Mouse (Mus musculus) kidney, embryonic 15.5 days (tissue): ENCODE data around the gene Tpp1. TPM values are rescaled to one million over a fixed set of nuclear protein-coding genes. Genes with fewer than 3 reads are reported as not detected.
A peak's percentile ranks its signal among the peaks of the same experiment; 100 is the strongest.

Experiments used
- ATAC-seq: fragments of 200-750 bp; cut with Nextera tagmentation; replicated peaks from 2 replicates; pipeline ENCODE4 v1.8.0; 2017; ENCODE audit warnings: moderate TSS enrichment; ENCODE audit not compliant: low FRiP score
- H3K27ac ChIP-seq: fragments of 300-500 bp; sonication (generic); 2 replicates; pipeline ENCODE4 v1.5.1; 2015; ENCODE audit warnings: mild to moderate bottlenecking, inconsistent platforms
- H3K27me3 ChIP-seq: fragments of 300-500 bp; sonication (generic); 2 replicates; pipeline ENCODE4 v1.6.1; 2015; ENCODE audit warnings: inconsistent platforms
- H3K36me3 ChIP-seq: fragments of 300-500 bp; sonication (generic); 2 replicates; pipeline ENCODE4 v1.6.1; 2015; ENCODE audit warnings: inconsistent platforms
- H3K4me1 ChIP-seq: fragments of 300-500 bp; sonication (generic); 2 replicates; pipeline ENCODE4 v1.6.1; 2015; ENCODE audit warnings: inconsistent platforms
- H3K4me2 ChIP-seq: fragments of 300-500 bp; sonication (generic); 2 replicates; pipeline ENCODE4 v1.6.1; 2015; ENCODE audit warnings: moderate library complexity, mild to moderate bottlenecking, inconsistent platforms
- H3K4me3 ChIP-seq: fragments of 300-500 bp; sonication (generic); replicated peaks from 2 replicates; pipeline ENCODE4 v1.5.1; 2015; ENCODE audit warnings: mild to moderate bottlenecking, inconsistent platforms
- H3K9ac ChIP-seq: fragments of 300-500 bp; sonication (generic); 2 replicates; pipeline ENCODE4 v1.6.1; 2015; ENCODE audit warnings: mild to moderate bottlenecking, inconsistent platforms
- H3K9me3 ChIP-seq: fragments of 300-500 bp; sonication (generic); replicated peaks from 2 replicates; pipeline ENCODE4 v1.6.1; 2016; ENCODE audit warnings: inconsistent platforms
- WGBS: fragments of 180-500 bp; shearing (Covaris S2); methylation state at CpG from one replicate; pipeline ENCODE4 v1.1.7; 2015; ENCODE audit warnings: mixed read lengths; 5-methylcytosine and 5-hydroxymethylcytosine counted together
- polyA plus RNA-seq: library from polyadenylated mRNA; unstranded; fragments of >200 nt; fragmentation: Nextera tagmentation; extraction: Ambion mirVana; gene quantifications from 2 replicates; pipeline ENCODE4 v1.2.1, GENCODE M21; 2015

The Tpp1 gene
- polyA plus RNA-seq, 1 experiment from 2014 or later: 94.9 TPM

- Histone ChIP-seq H3K27me3 (no peaks in the 10 kb centered on the region), H3K4me3 (peak overlapping the region; percentile 31), H3K9ac (no peak overlapping the region), H3K9me3 (no peaks in the 10 kb centered on the region), H3K36me3 (peaks cover 35% of the 10 kb centered on the region), H3K4me1 (peaks cover 61% of the 10 kb centered on the region), H3K4me2 (peak overlapping the region; percentile 53), H3K27ac (peak overlapping the region; percentile 94)
- peak; percentile 81 for ATAC-seq
- WGBS: 16% methylated on average over 13 of the region's 13 CpGs
Observed at GRCm38 (mm10) chr7:105777797-105778552, 25.9 kb upstream of the Tpp1 start.

- H3K4me1 ChIP-seq: peaks cover 60% of the 10 kb centered on the region
- H3K27ac ChIP-seq: peak overlapping the region; percentile 94
- H3K36me3 ChIP-seq: peaks cover 36% of the 10 kb centered on the region
- no peaks in the 10 kb centered on the region for H3K9me3 ChIP-seq
- WGBS: 87% methylated on average over 1 of the region's 1 CpGs
- ATAC-seq: no peak
- peak overlapping the region; percentile 53 for H3K4me2 ChIP-seq
- H3K4me3 ChIP-seq: no peak overlapping the region
- no peaks in the 10 kb centered on the region for H3K27me3 ChIP-seq
- no peak overlapping the region for H3K9ac ChIP-seq
Observed at GRCm38 (mm10) chr7:105777316-105777715, 25.3 kb upstream of the Tpp1 start.

- ATAC-seq: no peak
- H3K36me3 ChIP-seq: peaks cover 39% of the 10 kb centered on the region
- no peaks in the 10 kb centered on the region for H3K27me3 ChIP-seq
- H3K9me3 ChIP-seq: no peaks in the 10 kb centered on the region
- H3K4me3 ChIP-seq: no peak overlapping the region
- H3K4me1 ChIP-seq: peaks cover 66% of the 10 kb centered on the region
- no peak overlapping the region for H3K27ac ChIP-seq
- no peak overlapping the region for H3K4me2 ChIP-seq
- no peak overlapping the region for H3K9ac ChIP-seq
- WGBS: 79% methylated on average over 2 of the region's 2 CpGs
Observed at GRCm38 (mm10) chr7:105776026-105776425, 24.0 kb upstream of the Tpp1 start.

- Histone ChIP-seq H3K9ac (no peak overlapping the region), H3K4me1 (peaks cover 66% of the 10 kb centered on the region)
- peak; percentile 70 for ATAC-seq
Observed at GRCm38 (mm10) chr7:105774661-105775060, 22.6 kb upstream of the Tpp1 start.

DNA sequence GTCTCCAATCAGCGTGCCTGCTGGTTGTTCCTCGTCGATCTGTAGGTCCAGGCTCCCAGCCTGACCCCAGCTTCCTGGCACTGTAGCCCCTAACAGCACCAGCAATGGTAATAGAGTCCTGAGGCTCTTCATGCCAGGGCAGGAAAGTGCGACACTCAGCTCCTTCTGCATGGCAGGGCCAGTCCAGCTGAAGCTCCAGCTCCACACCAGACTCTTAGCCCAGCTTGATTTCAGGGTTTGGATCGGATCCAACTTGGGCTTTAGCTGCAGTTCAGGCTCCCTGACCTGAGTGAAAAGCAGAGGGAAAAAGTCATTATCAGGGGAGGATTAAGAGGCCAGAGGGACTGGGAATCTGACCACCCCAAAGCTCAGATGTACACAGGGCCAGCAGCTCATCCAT lies 21.0 kb upstream of the Tpp1 start:
- Histone ChIP-seq H3K4me2 (no peak overlapping the region), H3K9ac (no peak overlapping the region), H3K4me3 (no peak overlapping the region), H3K36me3 (peaks cover 45% of the 10 kb centered on the region), H3K27ac (no peak overlapping the region), H3K27me3 (no peaks in the 10 kb centered on the region), H3K4me1 (peaks cover 63% of the 10 kb centered on the region), H3K9me3 (no peaks in the 10 kb centered on the region)
- WGBS: 80% methylated on average over 5 of the region's 5 CpGs
- ATAC-seq: no peak

More at GRCm38 (mm10) chr7:105774661-105775060, 22.6 kb upstream of the Tpp1 start:
- Histone ChIP-seq H3K9me3 (no peaks in the 10 kb centered on the region), H3K27me3 (no peaks in the 10 kb centered on the region), H3K27ac (peak overlapping the region; percentile 88), H3K4me3 (0 out of 2 replicates have a peak overlapping the region, but pooled peaks have one; percentile 3), H3K36me3 (peaks cover 45% of the 10 kb centered on the region), H3K4me2 (peak overlapping the region; percentile 33)
- 25% methylated on average over 8 of the region's 8 CpGs for WGBS

DNA sequence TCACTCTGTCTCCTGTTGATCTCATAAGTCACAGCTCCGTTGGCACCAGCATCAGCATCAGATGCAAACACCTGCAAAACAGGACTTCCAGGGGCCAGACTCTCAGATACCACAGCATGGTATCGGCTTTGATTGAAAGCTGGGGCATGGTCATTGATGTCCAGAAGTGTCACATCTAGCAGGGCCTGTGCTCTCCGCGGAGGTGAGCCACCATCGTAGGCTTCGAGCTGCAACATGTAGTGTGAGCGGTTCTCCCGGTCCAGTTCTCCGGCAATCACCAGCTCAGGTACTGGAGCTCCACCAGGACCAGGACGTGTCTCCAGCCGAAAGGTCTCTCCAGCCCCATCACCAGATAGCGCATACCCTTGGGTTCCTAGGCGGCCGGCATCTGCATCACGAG lies 20.3 kb upstream of the Tpp1 start:
- H3K9ac ChIP-seq: no peak overlapping the region
- H3K9me3 ChIP-seq: no peaks in the 10 kb centered on the region
- no peaks in the 10 kb centered on the region for H3K27me3 ChIP-seq
- H3K27ac ChIP-seq: no peak overlapping the region
- peaks cover 63% of the 10 kb centered on the region for H3K4me1 ChIP-seq
- H3K4me3 ChIP-seq: no peak overlapping the region
- no peak for ATAC-seq
- 96% methylated on average over 15 of the region's 15 CpGs for WGBS
- peaks cover 51% of the 10 kb centered on the region for H3K36me3 ChIP-seq
- no peak overlapping the region for H3K4me2 ChIP-seq

- Histone ChIP-seq H3K4me3 (no peak overlapping the region), H3K4me1 (peaks cover 47% of the 10 kb centered on the region), H3K27ac (no peak overlapping the region), H3K27me3 (no peaks in the 10 kb centered on the region), H3K9ac (no peak overlapping the region), H3K36me3 (peaks cover 61% of the 10 kb centered on the region), H3K9me3 (no peaks in the 10 kb centered on the region), H3K4me2 (no peak overlapping the region)
- ATAC-seq: no peak
- 62% methylated on average over 3 of the region's 3 CpGs for WGBS
Observed at GRCm38 (mm10) chr7:105769959-105770358, 17.9 kb upstream of the Tpp1 start.

- Histone ChIP-seq H3K27me3 (0 out of 2 replicates have a peak, but pooled peaks cover 3% of the 10 kb centered on the region), H3K4me3 (no peak overlapping the region), H3K9ac (no peak overlapping the region), H3K4me1 (peaks cover 28% of the 10 kb centered on the region), H3K27ac (peak overlapping the region; percentile 61), H3K9me3 (no peaks in the 10 kb centered on the region), H3K4me2 (0 out of 2 replicates have a peak overlapping the region, but pooled peaks have one; percentile 13), H3K36me3 (peaks cover 77% of the 10 kb centered on the region)
- peak; percentile 38; the same call in 1 of the 2 replicates for ATAC-seq
- WGBS: 14% methylated on average over 6 of the region's 6 CpGs
Observed at GRCm38 (mm10) chr7:105767729-105768165, 15.7 kb upstream of the Tpp1 start.

DNA sequence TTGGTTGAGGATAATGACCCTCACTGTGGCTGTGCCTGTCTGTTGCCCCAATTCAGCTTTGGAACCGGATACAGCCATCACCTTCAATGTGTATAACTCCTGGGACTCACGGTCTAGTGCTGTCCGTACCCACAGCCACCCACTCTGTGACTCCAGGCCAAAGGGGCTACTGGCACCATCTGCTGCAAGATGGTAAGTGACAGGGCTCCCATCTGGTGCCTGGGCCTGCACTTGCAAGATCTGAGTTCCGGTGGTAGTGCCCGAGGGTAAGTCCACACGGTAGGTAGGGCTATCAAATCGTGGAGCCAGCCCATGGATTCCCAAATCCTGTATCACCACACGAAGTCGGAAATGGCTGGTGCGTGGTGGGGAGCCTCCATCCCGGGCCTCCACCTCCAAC lies 12.3 kb upstream of the Tpp1 start:
- Histone ChIP-seq H3K36me3 (peaks cover 70% of the 10 kb centered on the region), H3K27me3 (0 out of 2 replicates have a peak, but pooled peaks cover 3% of the 10 kb centered on the region), H3K27ac (no peak overlapping the region), H3K4me1 (peaks cover 25% of the 10 kb centered on the region), H3K9me3 (no peaks in the 10 kb centered on the region), H3K4me2 (no peak overlapping the region), H3K4me3 (no peak overlapping the region), H3K9ac (no peak overlapping the region)
- no peak for ATAC-seq
- 94% methylated on average over 11 of the region's 11 CpGs for WGBS

- peak overlapping the region; percentile 51 for H3K4me2 ChIP-seq
- WGBS: 50% methylated on average over 55 of the region's 55 CpGs
- peak overlapping the region; percentile 12; the same call in 1 of the 2 replicates for H3K4me3 ChIP-seq
- H3K4me1 ChIP-seq: peaks cover 10% of the 10 kb centered on the region
- 0 out of 2 replicates have a peak, but pooled peaks cover 3% of the 10 kb centered on the region for H3K27me3 ChIP-seq
- H3K9ac ChIP-seq: no peak overlapping the region
- H3K9me3 ChIP-seq: no peaks in the 10 kb centered on the region
- ATAC-seq: peak; percentile 5; the same call in 1 of the 2 replicates
- H3K27ac ChIP-seq: no peak overlapping the region
- H3K36me3 ChIP-seq: peaks cover 84% of the 10 kb centered on the region
Observed at GRCm38 (mm10) chr7:105762517-105763270, 10.7 kb upstream of the Tpp1 start.

DNA sequence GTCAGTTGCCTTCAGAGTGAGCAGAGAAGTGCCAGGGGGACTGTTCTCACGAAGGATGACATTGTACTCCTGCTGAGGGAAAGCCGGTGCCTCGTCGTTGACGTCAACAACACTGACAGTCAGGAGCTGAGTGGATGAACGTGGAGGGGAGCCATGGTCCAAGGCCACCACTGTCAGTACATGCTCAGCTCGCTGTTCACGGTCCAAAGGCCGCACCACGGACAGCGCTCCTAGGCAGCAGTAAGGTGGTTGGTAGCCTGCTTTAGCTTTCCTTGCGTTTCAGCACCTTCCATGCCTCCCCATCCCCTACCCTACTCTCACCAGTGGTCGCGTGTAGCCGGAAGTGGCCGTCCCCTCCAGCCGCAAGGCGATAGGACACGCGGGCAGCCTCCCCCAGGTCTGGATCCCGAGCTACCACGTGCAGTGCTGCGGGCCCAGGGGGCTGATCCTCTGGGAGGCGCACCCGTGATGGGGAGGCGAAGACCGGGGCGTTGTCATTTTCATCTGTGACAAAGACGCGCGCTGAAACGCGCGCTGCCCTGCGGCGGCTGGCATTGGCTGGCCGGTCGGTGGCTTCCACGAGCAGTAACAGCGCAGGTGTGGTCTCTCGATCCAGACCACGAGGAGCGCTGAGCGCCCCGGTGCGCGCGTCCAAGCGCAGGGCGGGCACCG lies 9.9 kb upstream of the Tpp1 start:
- peak; percentile 43; the same call in 1 of the 2 replicates for ATAC-seq
- 41% methylated on average over 51 of the region's 51 CpGs for WGBS
- H3K27ac ChIP-seq: no peak overlapping the region
- H3K4me1 ChIP-seq: peaks cover 6% of the 10 kb centered on the region; the same call in 1 of the 2 replicates
- H3K9ac ChIP-seq: no peak overlapping the region
- H3K4me3 ChIP-seq: peak overlapping the region; percentile 12; the same call in 1 of the 2 replicates
- no peaks in the 10 kb centered on the region for H3K9me3 ChIP-seq
- H3K36me3 ChIP-seq: peaks cover 88% of the 10 kb centered on the region
- H3K27me3 ChIP-seq: 0 out of 2 replicates have a peak, but pooled peaks cover 3% of the 10 kb centered on the region
- peak overlapping the region; percentile 51 for H3K4me2 ChIP-seq
